Mouse (Mus musculus): ENCODE results near the gene Zfp93. TPM values are rescaled to one million over a fixed set of nuclear protein-coding genes. Genes with fewer than 3 reads are reported as not detected.

The Zfp93 gene
- polyA plus RNA-seq (2017; shearing (Covaris generic)): 1 to 10 TPM; 2.7 to 4.1 TPM

GRCm38 (mm10) chr7:24270288-24270672 is at the start of gene Zfp93:
TSS of gene Zfp93 (plus strand) at chr7:24270420.

GRCm38 (mm10) chr7:24237040-24237791 is 33.0 kb upstream of the Zfp93 start, which contains the start of gene Zfp109:
TSS of gene Zfp109 (minus strand) at chr7:24237560.

GRCm38 (mm10) chr7:24254633-24255474 is 15.4 kb upstream of the Zfp93 start, which contains the start of gene Zfp108:
TSS of gene Zfp108 (plus strand) at chr7:24254794.

GRCm38 (mm10) chr7:24300771-24301282 is 30.6 kb downstream of the Zfp93 start, which contains the start of gene Zfp61:
TSS of gene Zfp61 (minus strand) at chr7:24301232.

GRCm38 (mm10) chr7:24316567-24317092 is 46.4 kb downstream of the Zfp93 start, which contains the start of gene Zfp94:
TSS of gene Zfp94 (minus strand) at chr7:24316666.

Other genes starting within 250 kb of the Zfp93 start
- 1 to 10 TPM in 1 of 2 experiments, under 1 TPM in 1; 0.05 to 1.3 TPM for gene Vmn1r183, start 217.2 kb upstream of the Zfp93 start, polyA plus RNA-seq (2017; shearing (Covaris generic))
- 10 to 100 TPM; 28.1 to 47.1 TPM for gene Zfp180, start 188.5 kb upstream of the Zfp93 start, polyA plus RNA-seq (2017; shearing (Covaris generic))
- gene Zfp112, start 158.1 kb upstream of the Zfp93 start, polyA plus RNA-seq (2017; shearing (Covaris generic)): under 1 TPM; 0.60 to 0.88 TPM
- 10 to 100 TPM; 13.4 to 18.2 TPM for gene Zfp235, start 136.3 kb upstream of the Zfp93 start, polyA plus RNA-seq (2017; shearing (Covaris generic))
- 1 to 10 TPM in 1 of 2 experiments, under 1 TPM in 1; 0.78 to 1.6 TPM for gene Zfp114, start 95.4 kb upstream of the Zfp93 start, polyA plus RNA-seq (2017; shearing (Covaris generic))
- gene Zfp111, start 59.0 kb upstream of the Zfp93 start, polyA plus RNA-seq (2017; shearing (Covaris generic)): 1 to 10 TPM in 1 of 2 experiments, under 1 TPM in 1; 0.80 to 3.0 TPM
- gene Zfp109, start 32.9 kb upstream of the Zfp93 start, polyA plus RNA-seq (2017; shearing (Covaris generic)): 1 to 10 TPM; 5.5 to 5.8 TPM
- under 1 TPM; 0.43 to 0.93 TPM for gene Zfp108, start 15.6 kb upstream of the Zfp93 start, polyA plus RNA-seq (2017; shearing (Covaris generic))
- gene Zfp61, start 30.8 kb downstream of the Zfp93 start, polyA plus RNA-seq (2017; shearing (Covaris generic)): 10 to 100 TPM; 20.2 to 27.5 TPM
- gene Zfp94, start 46.2 kb downstream of the Zfp93 start, polyA plus RNA-seq (2017; shearing (Covaris generic)): 10 to 100 TPM; 17.0 to 17.9 TPM
- gene Tescl, start 63.5 kb downstream of the Zfp93 start, polyA plus RNA-seq (2017; shearing (Covaris generic)): not detected
- 1 to 10 TPM in 1 of 2 experiments, under 1 TPM in 1; 0.11 to 2.3 TPM for gene Lypd5, start 78.8 kb downstream of the Zfp93 start, polyA plus RNA-seq (2017; shearing (Covaris generic))
- gene Kcnn4, start 99.8 kb downstream of the Zfp93 start, polyA plus RNA-seq (2017; shearing (Covaris generic)): 100 to 1,000 TPM; 350 to 423 TPM
- 10 to 100 TPM; 51.5 to 80.1 TPM for gene Smg9, start 129.2 kb downstream of the Zfp93 start, polyA plus RNA-seq (2017; shearing (Covaris generic))
- under 1 TPM in 1 of 2 experiments, not detected in 1; 0.45 TPM for gene Irgc1, start 181.9 kb downstream of the Zfp93 start, polyA plus RNA-seq (2017; shearing (Covaris generic))
- gene Plaur, start 192.1 kb downstream of the Zfp93 start, polyA plus RNA-seq (2017; shearing (Covaris generic)): 1 to 10 TPM in 1 of 2 experiments, under 1 TPM in 1; 0.65 to 3.3 TPM
- under 1 TPM; 0.42 to 0.82 TPM for gene Cadm4, start 211.6 kb downstream of the Zfp93 start, polyA plus RNA-seq (2017; shearing (Covaris generic))
- 1 to 10 TPM; 1.0 to 1.5 TPM for gene Zfp428, start 236.6 kb downstream of the Zfp93 start, polyA plus RNA-seq (2017; shearing (Covaris generic))
- gene AC161166.1, start 242.0 kb downstream of the Zfp93 start, polyA plus RNA-seq (2017; shearing (Covaris generic)): 1 to 10 TPM in 1 of 2 experiments, not detected in 1; 1.1 TPM